In the genomic region with DNA sequence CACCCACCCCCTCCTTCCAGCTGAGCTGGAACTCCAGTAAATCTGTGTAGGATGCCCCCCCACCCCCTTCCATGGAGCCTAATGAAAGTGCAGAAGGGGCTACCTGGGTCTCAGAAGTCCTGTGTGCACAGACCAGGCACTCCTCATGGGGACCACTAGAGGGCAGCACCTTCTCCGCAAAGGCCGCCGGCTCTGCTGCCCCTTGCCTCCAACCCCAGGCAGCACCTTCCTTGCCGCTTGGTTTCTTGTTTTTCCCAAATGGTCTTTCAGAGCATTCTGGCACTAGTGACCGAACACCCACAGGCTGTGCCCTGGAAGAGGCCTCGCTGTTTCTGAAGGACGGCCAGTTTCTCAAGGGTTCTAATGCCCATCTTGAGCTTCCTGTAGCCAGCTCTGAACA, we compare ENCODE assay signal across 9 mouse cellular contexts. TPM values are rescaled to one million over a fixed set of nuclear protein-coding genes. Genes with fewer than 3 reads are reported as not detected.
A peak's percentile ranks its signal among the peaks of the same experiment; 100 is the strongest.
DNase-seq lines count a peak whose midpoint lies in the region; ATAC-seq lines count a peak whose summit lies in the region.
"Had no signal": no experiment of that assay in that cellular context is flagged by ENCODE, and none has a peak within 500 bp of the region (broad histone marks: within the 10 kb centered on the region; RNA-seq: fewer than 3 reads in every experiment).

No protein-coding gene starts in this region.

- no peak overlapping the region for H3K4me3 ChIP-seq in embryonic facial prominence, embryonic 13.5 days
- H3K4me3 ChIP-seq in limb, embryonic 11.5 days (ENCODE audit: low read depth, low read length) = no peak overlapping the region
- H3K4me3 ChIP-seq in midbrain, embryonic 14.5 days (replicated peaks; ENCODE audit: low read depth, low read length) = no peak overlapping the region

- peaks cover 19% of the 10 kb centered on the region for H3K4me1 ChIP-seq in embryonic facial prominence, embryonic 13.5 days
- H3K4me1 ChIP-seq in limb, embryonic 11.5 days (ENCODE audit: control insufficient read depth, insufficient read depth, low read length) = no peaks in the 10 kb centered on the region
- no peaks in the 10 kb centered on the region for H3K4me1 ChIP-seq in midbrain, embryonic 14.5 days (ENCODE audit: control insufficient read depth, insufficient read depth, low read length)

- peak; percentile 40 for DNase-seq in ovary, postnatal 36 days (ENCODE audit: low spot score)
- DNase-seq in ovary, postnatal 10 days (ENCODE audit: low spot score) = no peak
- DNase-seq in adrenal gland, postnatal 25 days = peak; percentile 49
- peak; percentile 77 for DNase-seq in limb, embryonic 11.5 days (ENCODE audit: low spot score)
- DNase-seq in midbrain, embryonic 14.5 days = peak; percentile 77
- peak; percentile 61 for DNase-seq in thymus, postnatal 0 days (ENCODE audit: low spot score)

- no peak overlapping the region for H3K9ac ChIP-seq in embryonic facial prominence, embryonic 13.5 days
- no peak overlapping the region; the same call in 1 of the 2 replicates for H3K9ac ChIP-seq in limb, embryonic 11.5 days (ENCODE audit: low read length)
- H3K9ac ChIP-seq in midbrain, embryonic 14.5 days (replicated peaks; ENCODE audit: low read length) = no peak overlapping the region

- ATAC-seq in embryonic facial prominence, embryonic 13.5 days (ENCODE audit: insufficient number of reproducible peaks, insufficient read depth, low FRiP score, low TSS enrichment, low read depth) = no peak
- ATAC-seq in hematopoietic stem cell, adult 5-6 weeks (replicated peaks in 1 of 2; ENCODE audit: insufficient read depth in 1 of 2, low FRiP score in 2 of 2, low TSS enrichment in 1 of 2, low read depth in 1 of 2, poor library complexity in 2 of 2, severe bottlenecking in 2 of 2) = peak; percentile 74 to 92; a peak in 3 of 4 replicates
- no peak for ATAC-seq in limb, embryonic 11.5 days (ENCODE audit: insufficient number of reproducible peaks, low FRiP score, low TSS enrichment, low read depth)
- ATAC-seq in midbrain, embryonic 14.5 days (ENCODE audit: low FRiP score, low TSS enrichment) = no peak

- H3K27ac ChIP-seq in embryonic facial prominence, embryonic 13.5 days = no peak overlapping the region
- no peak overlapping the region for H3K27ac ChIP-seq in limb, embryonic 11.5 days (replicated peaks; ENCODE audit: low read depth, low read length)
- no peak overlapping the region for H3K27ac ChIP-seq in midbrain, embryonic 14.5 days (replicated peaks; ENCODE audit: low read depth, low read length)

- 6% methylated on average over 7 of the region's 7 CpGs for WGBS in embryonic facial prominence, embryonic 13.5 days
- 9% methylated on average over 7 of the region's 7 CpGs for WGBS in limb, embryonic 11.5 days
- 8% methylated on average over 7 of the region's 7 CpGs for WGBS in midbrain, embryonic 14.5 days

- peak overlapping the region; percentile 42 for H3K4me2 ChIP-seq in embryonic facial prominence, embryonic 13.5 days
- no peak overlapping the region for H3K4me2 ChIP-seq in limb, embryonic 11.5 days (ENCODE audit: low read depth, severe bottlenecking)
- no peak overlapping the region for H3K4me2 ChIP-seq in midbrain, embryonic 14.5 days (ENCODE audit: low read length)

- H3K27me3 ChIP-seq in embryonic facial prominence, embryonic 13.5 days = no peaks in the 10 kb centered on the region
- H3K27me3 ChIP-seq in limb, embryonic 11.5 days (ENCODE audit: control insufficient read depth, insufficient read depth, low read length) = no peaks in the 10 kb centered on the region
- H3K27me3 ChIP-seq in midbrain, embryonic 14.5 days (ENCODE audit: control insufficient read depth, insufficient read depth, low read length) = no peaks in the 10 kb centered on the region

- no peaks in the 10 kb centered on the region for H3K9me3 ChIP-seq in embryonic facial prominence, embryonic 13.5 days
- no peaks in the 10 kb centered on the region; the same call in 1 of the 2 replicates for H3K9me3 ChIP-seq in limb, embryonic 11.5 days (ENCODE audit: control insufficient read depth, low read length)
- H3K9me3 ChIP-seq in midbrain, embryonic 14.5 days (ENCODE audit: control insufficient read depth, low read length) = no peaks in the 10 kb centered on the region

- H3K36me3 ChIP-seq in embryonic facial prominence, embryonic 13.5 days = no peaks in the 10 kb centered on the region
- H3K36me3 ChIP-seq in limb, embryonic 11.5 days (ENCODE audit: control insufficient read depth, insufficient read depth, low read length) = no peaks in the 10 kb centered on the region
- H3K36me3 ChIP-seq in midbrain, embryonic 14.5 days (ENCODE audit: control insufficient read depth, insufficient read depth, low read length) = no peaks in the 10 kb centered on the region

RNA-seq across cellular contexts. Expression of a gene that starts 24.6 kb away (rescaled TPM):
- total RNA-seq in adrenal gland, postnatal 25 days (2021) = 1.1 and 1.3 TPM in 2 replicates
- 0.23 TPM in 1 of 2 replicates, not detected in the other for polyA plus RNA-seq in embryonic facial prominence, embryonic 13.5 days (2015; fragmentation: Nextera tagmentation; extraction: Ambion mirVana)
- total RNA-seq in hematopoietic stem cell, adult 5-6 weeks (2017) = not detected in 2 replicates
- 0.09 and 0.34 TPM in 2 replicates for polyA plus RNA-seq in limb, embryonic 11.5 days (2014; fragmentation: Nextera tagmentation; extraction: Ambion mirVana)
- polyA plus RNA-seq in midbrain, embryonic 14.5 days (2014; fragmentation: Nextera tagmentation; extraction: Ambion mirVana) = 0.32 TPM in 1 of 2 replicates, not detected in the other
- polyA plus RNA-seq in thymus, postnatal 0 days (2015; fragmentation: Nextera tagmentation; extraction: Ambion mirVana) = 0.30 and 0.93 TPM in 2 replicates

RNA-seq across cellular contexts. Expression of a gene that starts 27.8 kb away (rescaled TPM):
- not detected in 2 replicates for total RNA-seq in adrenal gland, postnatal 25 days (2021)
- not detected in 2 replicates for polyA plus RNA-seq in embryonic facial prominence, embryonic 13.5 days (2015; fragmentation: Nextera tagmentation; extraction: Ambion mirVana)
- total RNA-seq in hematopoietic stem cell, adult 5-6 weeks (2017) = not detected in 2 replicates
- polyA plus RNA-seq in limb, embryonic 11.5 days (2014; fragmentation: Nextera tagmentation; extraction: Ambion mirVana) = not detected in 2 replicates
- polyA plus RNA-seq in midbrain, embryonic 14.5 days (2014; fragmentation: Nextera tagmentation; extraction: Ambion mirVana) = not detected in 2 replicates
- polyA plus RNA-seq in thymus, postnatal 0 days (2015; fragmentation: Nextera tagmentation; extraction: Ambion mirVana) = not detected in 2 replicates
- total RNA-seq: gastrocnemius, postnatal 36 days had no signal

RNA-seq across cellular contexts. Expression of a gene that starts 57.5 kb away (rescaled TPM):
- total RNA-seq in adrenal gland, postnatal 25 days (2021) = 2.3 and 3.6 TPM in 2 replicates
- 0.76 and 1.1 TPM in 2 replicates for polyA plus RNA-seq in embryonic facial prominence, embryonic 13.5 days (2015; fragmentation: Nextera tagmentation; extraction: Ambion mirVana)
- not detected in 2 replicates for total RNA-seq in hematopoietic stem cell, adult 5-6 weeks (2017)
- polyA plus RNA-seq in limb, embryonic 11.5 days (2014; fragmentation: Nextera tagmentation; extraction: Ambion mirVana) = 1.1 and 1.8 TPM in 2 replicates
- polyA plus RNA-seq in midbrain, embryonic 14.5 days (2014; fragmentation: Nextera tagmentation; extraction: Ambion mirVana) = 1.4 and 1.5 TPM in 2 replicates
- polyA plus RNA-seq in thymus, postnatal 0 days (2015; fragmentation: Nextera tagmentation; extraction: Ambion mirVana) = 0.17 and 0.22 TPM in 2 replicates

RNA-seq across cellular contexts. Expression of a gene that starts 60.0 kb away (rescaled TPM):
- 428 and 430 TPM in 2 replicates for total RNA-seq in adrenal gland, postnatal 25 days (2021)
- 1,290 and 1,439 TPM in 2 replicates for polyA plus RNA-seq in embryonic facial prominence, embryonic 13.5 days (2015; fragmentation: Nextera tagmentation; extraction: Ambion mirVana)
- total RNA-seq in hematopoietic stem cell, adult 5-6 weeks (2017) = 133 and 179 TPM in 2 replicates
- 2,196 and 2,311 TPM in 2 replicates for polyA plus RNA-seq in limb, embryonic 11.5 days (2014; fragmentation: Nextera tagmentation; extraction: Ambion mirVana)
- polyA plus RNA-seq in midbrain, embryonic 14.5 days (2014; fragmentation: Nextera tagmentation; extraction: Ambion mirVana) = 935 and 972 TPM in 2 replicates
- 700 and 780 TPM in 2 replicates for polyA plus RNA-seq in thymus, postnatal 0 days (2015; fragmentation: Nextera tagmentation; extraction: Ambion mirVana)

Comparison
In these comparisons a context has a peak if more than half of its experiments do, and no peak if none do; other contexts are left out.
1. ATAC-seq: peak in hematopoietic stem cell, adult 5-6 weeks (2 of 2); none in embryonic facial prominence, embryonic 13.5 days (single experiment), limb, embryonic 11.5 days (single experiment) and midbrain, embryonic 14.5 days (single experiment).